Mouse (Mus musculus) limb, embryonic 15.5 days (tissue): ENCODE results near the gene Rad51b. TPM values are rescaled to one million over a fixed set of nuclear protein-coding genes. Genes with fewer than 3 reads are reported as not detected.

Experiments used
- ATAC-seq: fragments of 200-750 bp; cut with Nextera tagmentation; 2 replicates; pipeline ENCODE4 v1.8.0; 2017; ENCODE audit warnings: low read depth, moderate TSS enrichment; ENCODE audit not compliant: insufficient number of reproducible peaks, low FRiP score, low TSS enrichment
- H3K27ac ChIP-seq: fragments of 300-500 bp; sonication (generic); 2 replicates; pipeline ENCODE4 v1.5.1; 2015; ENCODE audit warnings: moderate library complexity, mild to moderate bottlenecking, inconsistent platforms
- H3K27me3 ChIP-seq: fragments of 300-500 bp; sonication (generic); 2 replicates; pipeline ENCODE4 v1.6.1; 2015; ENCODE audit warnings: inconsistent platforms
- H3K36me3 ChIP-seq: fragments of 300-500 bp; sonication (generic); 2 replicates; pipeline ENCODE4 v1.6.1; 2015; ENCODE audit warnings: inconsistent platforms
- H3K4me1 ChIP-seq: fragments of 300-500 bp; sonication (generic); 2 replicates; pipeline ENCODE4 v1.6.1; 2015; ENCODE audit warnings: inconsistent platforms
- H3K4me2 ChIP-seq: fragments of 300-500 bp; sonication (generic); 2 replicates; pipeline ENCODE4 v1.6.1; 2015; ENCODE audit warnings: mild to moderate bottlenecking, inconsistent platforms
- H3K4me3 ChIP-seq: fragments of 300-500 bp; sonication (generic); 2 replicates; pipeline ENCODE4 v1.5.1; 2015; ENCODE audit warnings: mild to moderate bottlenecking, inconsistent platforms
- H3K9ac ChIP-seq: fragments of 300-500 bp; sonication (generic); 2 replicates; pipeline ENCODE4 v1.6.1; 2015; ENCODE audit warnings: inconsistent platforms
- H3K9me3 ChIP-seq: fragments of 300-500 bp; sonication (generic); 2 replicates; pipeline ENCODE4 v1.6.1; 2016; ENCODE audit warnings: inconsistent platforms
- WGBS: fragments of 180-500 bp; shearing (Covaris S2); methylation state at CpG from one replicate; pipeline ENCODE4 v1.1.7; 2015; 5-methylcytosine and 5-hydroxymethylcytosine counted together
- polyA plus RNA-seq: library from polyadenylated mRNA; unstranded; fragments of >200 nt; fragmentation: Nextera tagmentation; extraction: Ambion mirVana; gene quantifications from 2 replicates; pipeline ENCODE4 v1.2.1, GENCODE M21; 2015

The Rad51b gene
- polyA plus RNA-seq, 1 experiment from 2014 or later: 5.2 TPM

GRCm38 (mm10) chr12:79550049-79550682 lies 253.1 kb downstream of the Rad51b start:
- ATAC-seq: no peak
- no peaks in the 10 kb centered on the region for H3K27me3 ChIP-seq
- 73% methylated on average over 7 of the region's 7 CpGs for WGBS
- no peaks in the 10 kb centered on the region for H3K9me3 ChIP-seq
- H3K4me2 ChIP-seq: no peak overlapping the region
- peak overlapping the region; percentile 59 for H3K27ac ChIP-seq
- no peaks in the 10 kb centered on the region for H3K36me3 ChIP-seq
- no peak overlapping the region for H3K4me3 ChIP-seq
- no peak overlapping the region for H3K9ac ChIP-seq
- peaks cover 5% of the 10 kb centered on the region; the same call in 1 of the 2 replicates for H3K4me1 ChIP-seq

GRCm38 (mm10) chr12:79551274-79551673 lies 254.2 kb downstream of the Rad51b start:
- Histone ChIP-seq H3K36me3 (no peaks in the 10 kb centered on the region), H3K9me3 (no peaks in the 10 kb centered on the region), H3K4me2 (no peak overlapping the region), H3K4me1 (peaks cover 5% of the 10 kb centered on the region; the same call in 1 of the 2 replicates), H3K27ac (no peak overlapping the region), H3K9ac (no peak overlapping the region), H3K4me3 (no peak overlapping the region), H3K27me3 (no peaks in the 10 kb centered on the region)
- no peak for ATAC-seq
- WGBS: 88% methylated on average over 1 of the region's 1 CpGs

- no peaks in the 10 kb centered on the region for H3K36me3 ChIP-seq
- H3K27ac ChIP-seq: no peak overlapping the region
- no peak overlapping the region for H3K4me3 ChIP-seq
- ATAC-seq: no peak
- no peak overlapping the region for H3K9ac ChIP-seq
- peaks cover 5% of the 10 kb centered on the region; the same call in 1 of the 2 replicates for H3K4me1 ChIP-seq
- no peak overlapping the region for H3K4me2 ChIP-seq
- H3K9me3 ChIP-seq: no peaks in the 10 kb centered on the region
- no peaks in the 10 kb centered on the region for H3K27me3 ChIP-seq
Observed at GRCm38 (mm10) chr12:79553056-79553455, 256.0 kb downstream of the Rad51b start.

GRCm38 (mm10) chr12:79557904-79558303 lies 260.8 kb downstream of the Rad51b start:
- 62% methylated on average over 5 of the region's 5 CpGs for WGBS

GRCm38 (mm10) chr12:79558711-79559110 lies 261.6 kb downstream of the Rad51b start:
- Histone ChIP-seq H3K9me3 (no peaks in the 10 kb centered on the region), H3K4me3 (no peak overlapping the region), H3K4me1 (no peaks in the 10 kb centered on the region), H3K9ac (no peak overlapping the region), H3K36me3 (no peaks in the 10 kb centered on the region), H3K27me3 (no peaks in the 10 kb centered on the region), H3K4me2 (no peak overlapping the region), H3K27ac (no peak overlapping the region)
- ATAC-seq: no peak
- 79% methylated on average over 3 of the region's 3 CpGs for WGBS

More at GRCm38 (mm10) chr12:79557904-79558303, 260.8 kb downstream of the Rad51b start:
- no peak for ATAC-seq
- no peaks in the 10 kb centered on the region for H3K4me1 ChIP-seq
- no peak overlapping the region for H3K27ac ChIP-seq
- no peaks in the 10 kb centered on the region for H3K9me3 ChIP-seq
- H3K9ac ChIP-seq: no peak overlapping the region
- no peaks in the 10 kb centered on the region for H3K27me3 ChIP-seq
- no peak overlapping the region for H3K4me3 ChIP-seq
- no peak overlapping the region for H3K4me2 ChIP-seq
- no peaks in the 10 kb centered on the region for H3K36me3 ChIP-seq

- Histone ChIP-seq H3K9ac (no peak overlapping the region), H3K27me3 (no peaks in the 10 kb centered on the region), H3K4me2 (no peak overlapping the region), H3K9me3 (no peaks in the 10 kb centered on the region), H3K4me1 (no peaks in the 10 kb centered on the region), H3K4me3 (no peak overlapping the region), H3K36me3 (no peaks in the 10 kb centered on the region), H3K27ac (peak overlapping the region; percentile 44)
- ATAC-seq: no peak
- WGBS: 67% methylated on average over 4 of the region's 4 CpGs
Observed at GRCm38 (mm10) chr12:79559410-79560015, 262.4 kb downstream of the Rad51b start.

GRCm38 (mm10) chr12:79560084-79560699 lies 263.1 kb downstream of the Rad51b start:
- H3K27ac ChIP-seq: 0 out of 2 replicates have a peak overlapping the region, but pooled peaks have one; percentile 34
- WGBS: 54% methylated on average over 8 of the region's 8 CpGs
- no peak for ATAC-seq
- no peaks in the 10 kb centered on the region for H3K9me3 ChIP-seq
- H3K36me3 ChIP-seq: no peaks in the 10 kb centered on the region
- H3K9ac ChIP-seq: no peak overlapping the region
- no peak overlapping the region for H3K4me3 ChIP-seq
- no peak overlapping the region for H3K4me2 ChIP-seq
- H3K27me3 ChIP-seq: no peaks in the 10 kb centered on the region
- no peaks in the 10 kb centered on the region for H3K4me1 ChIP-seq

GRCm38 (mm10) chr12:79560893-79561292 lies 263.8 kb downstream of the Rad51b start:
- no peak for ATAC-seq
- no peaks in the 10 kb centered on the region for H3K9me3 ChIP-seq
- H3K4me2 ChIP-seq: no peak overlapping the region
- no peaks in the 10 kb centered on the region for H3K4me1 ChIP-seq
- H3K27ac ChIP-seq: peak overlapping the region; percentile 67; the same call in 1 of the 2 replicates
- 57% methylated on average over 4 of the region's 4 CpGs for WGBS
- no peaks in the 10 kb centered on the region for H3K27me3 ChIP-seq
- H3K4me3 ChIP-seq: no peak overlapping the region
- no peak overlapping the region for H3K9ac ChIP-seq
- H3K36me3 ChIP-seq: no peaks in the 10 kb centered on the region

- H3K27me3 ChIP-seq: no peaks in the 10 kb centered on the region
Observed at GRCm38 (mm10) chr12:79574159-79575040, 277.3 kb downstream of the Rad51b start.

GRCm38 (mm10) chr12:79575041-79575541 lies 278.0 kb downstream of the Rad51b start:
- no peak for ATAC-seq
- no peak overlapping the region for H3K4me2 ChIP-seq
- H3K4me1 ChIP-seq: peaks cover 10% of the 10 kb centered on the region
- H3K27me3 ChIP-seq: no peaks in the 10 kb centered on the region
- no peak overlapping the region; the same call in 1 of the 2 replicates for H3K27ac ChIP-seq
- no peak overlapping the region for H3K9ac ChIP-seq
- no peaks in the 10 kb centered on the region for H3K36me3 ChIP-seq
- no peak overlapping the region for H3K4me3 ChIP-seq
- WGBS: 66% methylated on average over 7 of the region's 7 CpGs
- H3K9me3 ChIP-seq: no peaks in the 10 kb centered on the region

More at GRCm38 (mm10) chr12:79574159-79575040, 277.3 kb downstream of the Rad51b start:
- H3K9ac ChIP-seq: no peak overlapping the region
- no peaks in the 10 kb centered on the region for H3K9me3 ChIP-seq
- H3K27ac ChIP-seq: peak overlapping the region; percentile 61
- peaks cover 8% of the 10 kb centered on the region for H3K4me1 ChIP-seq
- ATAC-seq: peak; percentile 88
- no peaks in the 10 kb centered on the region for H3K36me3 ChIP-seq
- no peak overlapping the region for H3K4me3 ChIP-seq
- no peak overlapping the region for H3K4me2 ChIP-seq
- WGBS: 52% methylated on average over 6 of the region's 6 CpGs

GRCm38 (mm10) chr12:79577525-79577924 lies 280.4 kb downstream of the Rad51b start:
- H3K9ac ChIP-seq: no peak overlapping the region
- H3K4me2 ChIP-seq: no peak overlapping the region
- H3K27me3 ChIP-seq: no peaks in the 10 kb centered on the region
- no peaks in the 10 kb centered on the region for H3K9me3 ChIP-seq
- 81% methylated on average over 2 of the region's 2 CpGs for WGBS
- H3K36me3 ChIP-seq: no peaks in the 10 kb centered on the region
- H3K27ac ChIP-seq: peak overlapping the region; percentile 8; the same call in 1 of the 2 replicates
- no peak overlapping the region for H3K4me3 ChIP-seq
- no peak for ATAC-seq
- peaks cover 10% of the 10 kb centered on the region for H3K4me1 ChIP-seq
